Mouse (Mus musculus) CD4-positive helper T cell, adult 2 months (primary cell): ENCODE measurements around the gene Cep170b.

ENCODE experiments used
- DNase-seq: peaks from one replicate; pipeline ENCODE4 v3.0.0-alpha.2; 2012; ENCODE audit warnings: low read depth, missing footprints, low spot score

Gene Cep170b

DNA sequence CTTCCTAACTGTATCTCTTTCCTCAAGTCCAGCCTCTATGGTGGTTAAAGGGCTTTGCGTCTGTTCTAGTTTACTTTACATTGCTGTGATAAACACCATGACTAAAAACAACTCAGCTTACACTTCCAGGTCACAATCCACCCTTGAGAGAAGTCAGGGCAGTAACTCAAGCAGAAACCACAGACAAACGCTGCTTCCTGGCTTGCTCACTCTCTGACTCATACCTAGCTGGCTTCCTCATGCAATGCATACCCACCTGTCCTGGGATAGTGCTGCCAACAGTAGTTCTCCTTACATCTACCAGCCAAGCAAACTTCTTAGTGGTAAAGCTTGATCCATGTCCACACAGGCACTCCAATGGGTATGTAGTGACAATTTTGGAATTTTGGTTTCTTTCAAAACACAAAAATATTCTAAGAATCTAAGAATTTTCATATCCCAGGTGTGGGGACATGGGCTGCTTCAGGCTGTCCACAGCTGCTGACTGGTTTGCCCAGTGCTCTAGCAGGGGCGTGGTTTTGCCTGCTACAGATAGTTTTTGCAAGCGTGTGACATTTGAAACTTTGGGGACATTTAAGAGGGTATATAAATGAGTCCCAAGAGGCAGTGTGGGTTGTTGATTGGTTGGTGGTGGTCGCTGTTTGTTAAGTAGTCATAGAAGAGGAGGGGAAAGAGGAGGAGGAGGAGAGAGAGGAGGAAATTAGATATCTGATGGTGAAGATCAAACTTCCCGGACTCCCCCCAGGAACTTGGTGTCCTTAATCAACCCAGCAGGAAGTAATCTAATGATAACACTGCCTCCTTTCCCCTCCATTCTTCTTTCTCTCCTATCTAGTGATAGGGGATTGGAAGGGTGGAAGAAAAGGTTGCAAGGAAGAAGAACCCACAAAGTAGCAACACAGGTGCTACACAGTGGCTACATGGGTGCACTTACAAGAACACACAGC is 17.6 kb upstream of the Cep170b start:
- peak; percentile 39 for DNase-seq

DNA sequence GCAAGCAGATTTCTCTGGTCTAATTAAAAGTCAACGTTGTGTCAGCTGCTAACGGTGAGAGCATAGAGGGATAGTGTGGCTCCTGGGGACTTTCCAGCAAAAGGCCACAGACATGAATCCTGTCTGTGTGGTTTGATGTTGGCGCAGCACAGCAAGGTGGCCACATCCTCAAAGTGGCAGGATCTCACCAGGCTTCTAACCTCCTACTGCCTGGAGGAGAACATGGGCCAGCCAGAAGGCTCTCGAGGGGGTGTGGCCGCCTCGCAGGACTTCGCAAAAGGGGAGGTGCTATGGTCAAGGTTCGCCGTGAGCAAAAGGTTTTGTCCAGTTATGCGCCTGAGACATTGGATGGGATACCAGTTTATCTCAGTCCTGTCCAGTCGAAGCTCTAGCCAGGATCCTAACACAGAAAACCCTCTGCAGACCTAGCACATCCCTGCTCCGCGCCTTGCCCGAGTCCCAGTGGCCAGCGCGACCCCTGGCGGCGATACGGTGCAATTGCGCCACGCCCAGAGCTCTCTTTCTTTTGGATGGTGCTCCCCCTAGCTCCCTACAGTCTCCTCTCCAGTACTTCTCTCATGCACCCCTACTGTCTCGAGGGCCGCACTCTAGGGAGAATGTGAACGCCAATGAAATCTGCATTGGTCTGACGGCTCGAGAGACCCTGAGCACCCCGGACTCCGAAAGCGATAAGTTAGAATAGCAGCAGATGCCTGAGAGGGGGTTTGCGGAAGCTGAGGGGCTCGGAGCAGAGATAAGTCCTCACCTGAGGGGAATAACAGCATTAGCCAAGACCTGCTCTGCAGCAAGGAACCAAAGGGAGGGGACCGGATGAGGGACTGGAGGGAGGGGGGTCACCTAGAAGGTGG is 13.3 kb upstream of the Cep170b start:
- DNase-seq: peak; percentile 82

DNA sequence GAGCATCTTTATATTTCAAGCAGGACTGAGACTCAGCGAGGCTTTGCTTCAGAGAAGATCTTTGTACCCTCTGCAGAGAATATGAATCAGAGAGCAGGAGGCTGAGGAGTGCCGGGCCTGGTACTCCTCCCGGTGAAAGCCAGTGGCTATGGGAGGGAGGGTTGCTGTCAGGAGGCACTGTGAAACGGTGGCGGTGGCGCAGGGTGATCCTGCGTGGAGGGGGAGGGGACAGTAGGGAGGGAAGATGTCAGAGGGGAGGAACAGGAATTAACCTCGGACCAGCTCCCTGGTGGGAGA is 12.7 kb upstream of the Cep170b start:
- DNase-seq: no peak

DNA sequence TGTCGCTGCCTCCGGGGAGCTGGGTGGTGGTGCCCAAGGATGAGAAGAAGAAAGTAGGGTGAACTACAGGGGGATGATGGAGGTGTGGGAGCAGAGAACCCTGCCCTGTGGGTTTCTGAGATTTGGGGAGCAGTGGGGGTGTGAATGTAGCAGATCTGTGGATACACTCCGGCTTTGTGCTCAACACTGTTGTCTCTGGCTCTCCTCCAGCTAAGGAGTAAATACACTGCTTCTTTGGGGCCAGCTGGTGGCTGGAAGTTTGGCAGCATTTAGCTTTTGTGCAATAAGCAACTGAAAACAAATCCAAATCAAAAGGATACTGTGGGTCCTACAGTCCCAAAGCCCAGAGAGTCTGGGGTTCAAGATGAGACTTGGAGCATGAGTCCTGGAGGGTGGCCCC is 6.3 kb upstream of the Cep170b start:
- DNase-seq: no peak

DNA sequence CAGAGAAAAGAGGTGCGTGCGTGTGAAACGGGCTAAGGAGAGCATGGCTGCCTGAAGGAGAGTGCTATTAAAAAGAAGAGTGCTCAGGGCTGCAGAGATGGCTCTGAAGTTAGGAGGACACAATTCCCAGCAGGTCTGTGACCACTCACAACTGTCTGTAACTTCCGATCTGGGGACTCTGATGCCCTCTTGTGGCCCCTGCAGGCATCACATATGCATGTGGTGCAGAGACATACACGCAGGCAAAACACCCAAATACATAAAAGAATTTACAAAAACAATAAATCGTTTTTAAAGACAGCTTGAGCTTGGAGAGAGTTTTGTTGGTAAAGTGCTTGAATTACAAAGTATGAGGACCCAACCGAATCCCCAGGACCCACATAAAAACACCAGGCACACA is 3.1 kb upstream of the Cep170b start:
- peak; percentile 52 for DNase-seq

DNA sequence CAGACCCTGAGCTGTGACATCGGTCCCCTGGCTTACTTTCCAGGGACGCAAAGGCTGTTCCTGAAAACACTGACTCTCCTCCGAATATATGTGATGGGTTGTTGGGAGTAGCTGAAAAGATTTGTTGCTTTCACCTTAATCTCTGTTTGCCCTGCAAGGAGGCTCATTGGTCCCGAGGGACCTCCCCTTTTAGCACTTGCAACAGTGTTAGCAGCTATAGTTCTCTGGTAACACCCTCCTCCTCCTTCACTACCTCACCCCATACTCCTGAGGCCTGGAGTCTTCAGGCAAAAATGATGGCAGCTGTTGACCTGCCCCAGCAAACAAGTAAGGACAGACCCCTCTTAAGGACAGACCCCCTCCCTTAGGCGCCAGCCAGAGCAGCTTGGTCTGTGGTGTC is 1.3 kb upstream of the Cep170b start:
- DNase-seq: no peak

DNA sequence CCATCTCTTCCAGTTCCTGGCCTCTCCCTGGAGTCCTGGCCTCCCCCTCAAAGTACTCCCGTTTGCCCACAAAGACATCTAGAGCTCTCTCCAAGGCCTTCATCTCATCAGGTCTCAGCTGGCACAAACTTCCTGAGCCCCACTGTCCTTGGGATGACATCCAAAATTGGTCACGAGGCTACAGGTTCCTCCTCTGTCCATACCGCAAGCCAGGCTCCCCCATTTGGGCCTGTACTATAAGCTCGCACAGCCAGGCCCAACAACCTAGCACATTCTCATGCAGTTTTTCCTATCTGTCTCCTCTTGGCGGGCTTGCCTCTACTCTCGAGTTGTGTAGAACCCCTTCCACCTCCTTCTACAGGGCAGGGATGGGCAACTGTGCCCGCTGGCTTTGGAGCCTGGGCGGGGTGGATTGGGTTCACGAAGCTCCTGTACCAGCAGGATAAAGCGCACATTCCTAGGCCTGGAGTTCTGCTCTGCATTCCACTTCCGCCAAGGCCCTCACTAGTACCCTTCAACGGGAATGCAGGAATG is 702 bp downstream of the Cep170b start:
- DNase-seq: no peak

DNA sequence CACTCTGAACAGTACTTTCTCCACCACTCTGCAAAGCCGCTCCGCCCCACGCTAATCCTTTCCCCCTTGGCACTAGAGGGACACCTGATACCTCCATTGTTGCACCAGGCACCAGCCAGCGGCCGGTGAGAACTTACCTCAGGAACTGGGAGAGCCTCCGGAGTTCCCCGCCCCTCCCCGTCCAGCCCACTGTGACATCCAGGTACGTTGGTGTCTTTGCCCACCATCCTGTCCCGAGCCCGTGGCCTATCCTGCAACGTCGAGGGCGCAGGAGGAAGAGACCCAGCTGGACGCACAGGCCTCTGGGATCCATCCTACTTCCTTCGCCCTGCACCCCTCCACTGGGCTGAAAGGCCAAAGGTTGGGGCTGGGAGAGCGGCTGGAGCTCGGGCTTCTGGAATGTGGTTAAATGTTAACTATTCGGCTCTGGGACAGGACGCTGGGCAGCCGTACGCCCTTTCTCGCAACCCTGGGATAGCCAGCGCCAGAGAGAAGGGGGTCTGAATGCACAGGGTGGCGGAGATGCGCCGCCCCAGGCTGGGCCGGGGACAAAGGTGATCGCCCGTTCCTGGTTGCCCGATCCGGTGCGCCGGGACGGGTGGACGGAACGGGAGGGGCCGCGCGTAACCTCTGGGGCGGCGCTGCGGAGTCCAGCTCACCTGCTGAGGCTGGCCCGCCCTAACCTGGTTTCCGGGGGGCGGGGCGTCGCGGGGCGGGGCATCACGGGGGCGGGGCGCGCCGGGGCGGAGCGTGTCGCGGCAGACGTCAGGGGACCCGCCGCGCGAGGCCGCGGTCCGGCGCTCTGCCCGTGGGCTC is 1.4 kb downstream of the Cep170b start:
- peak; percentile 73 for DNase-seq

DNA sequence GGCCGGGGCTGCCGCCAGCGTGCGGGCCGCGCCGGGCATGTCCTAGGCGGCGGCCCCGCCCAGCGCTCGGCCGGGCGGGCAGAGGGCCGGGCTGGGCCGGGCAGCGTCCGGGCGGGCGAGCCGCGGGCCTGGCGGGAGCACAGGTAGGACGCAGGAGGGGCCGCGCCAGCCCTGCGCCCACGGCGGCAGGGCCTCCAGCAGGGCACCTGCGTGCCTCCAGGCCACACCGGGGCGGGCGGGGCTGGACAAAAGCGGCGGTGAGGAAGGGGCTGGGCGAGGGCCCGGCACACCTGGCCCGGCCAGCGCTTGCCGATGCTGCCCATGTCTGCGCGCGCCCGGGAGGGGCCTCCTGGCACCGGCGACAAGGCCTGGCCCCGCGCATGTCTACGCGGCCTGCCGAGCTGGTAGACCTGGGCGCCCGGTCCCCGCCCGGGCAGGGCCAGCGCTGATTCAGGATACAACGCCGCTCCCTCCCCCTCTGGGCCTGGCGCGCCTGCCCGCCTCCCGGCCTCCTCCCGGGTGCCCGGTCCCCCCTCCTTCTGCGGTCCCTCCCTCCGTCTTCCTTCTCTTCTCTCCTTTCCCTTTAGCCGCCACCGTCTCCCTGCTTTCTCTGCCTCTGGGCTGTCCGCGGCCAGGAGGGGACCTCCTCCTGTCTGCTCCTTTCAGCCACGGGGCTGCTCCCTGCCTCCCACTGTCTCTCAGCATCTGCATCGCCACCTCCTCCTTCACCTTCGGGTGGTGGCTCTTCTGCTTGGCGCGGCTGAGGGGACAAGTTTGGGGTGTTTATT is 2.2 kb downstream of the Cep170b start:
- DNase-seq: peak; percentile 59

DNA sequence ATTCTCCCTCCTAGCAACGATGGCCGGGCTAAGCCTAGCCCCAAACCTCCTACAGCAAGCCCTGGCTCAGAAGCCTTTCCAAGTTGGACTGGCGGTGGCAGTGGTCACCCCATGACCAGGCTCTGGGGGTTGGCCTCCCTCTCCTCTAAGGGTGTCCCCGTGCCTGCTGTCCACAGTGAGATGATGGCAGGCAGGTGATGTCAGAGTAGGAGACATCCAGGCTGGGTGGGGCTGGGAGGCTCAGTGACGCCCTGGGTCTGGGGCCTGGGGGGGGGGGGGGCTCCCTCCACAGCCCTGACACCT is 2.7 kb downstream of the Cep170b start:
- no peak for DNase-seq

DNA sequence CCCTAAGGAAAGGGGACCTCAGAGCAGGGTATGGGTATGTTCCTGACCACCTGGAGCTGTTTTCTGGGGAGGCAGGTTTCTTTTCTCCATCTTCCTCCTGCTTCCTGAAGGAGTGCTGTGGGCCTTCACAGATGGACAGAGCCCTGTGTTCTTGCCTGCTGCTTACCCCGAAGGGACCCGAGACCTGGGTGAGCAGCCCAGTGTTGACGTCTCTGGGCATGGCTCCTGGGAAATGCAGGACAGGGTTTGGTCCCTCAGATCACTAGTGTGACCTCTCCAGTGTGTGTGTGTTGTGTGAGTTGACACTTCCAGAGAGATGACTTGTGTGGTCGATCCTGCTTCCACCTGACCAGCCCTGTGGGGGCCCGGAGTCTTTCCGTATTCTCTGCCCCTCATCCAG is 3.2 kb downstream of the Cep170b start:
- DNase-seq: no peak

DNA sequence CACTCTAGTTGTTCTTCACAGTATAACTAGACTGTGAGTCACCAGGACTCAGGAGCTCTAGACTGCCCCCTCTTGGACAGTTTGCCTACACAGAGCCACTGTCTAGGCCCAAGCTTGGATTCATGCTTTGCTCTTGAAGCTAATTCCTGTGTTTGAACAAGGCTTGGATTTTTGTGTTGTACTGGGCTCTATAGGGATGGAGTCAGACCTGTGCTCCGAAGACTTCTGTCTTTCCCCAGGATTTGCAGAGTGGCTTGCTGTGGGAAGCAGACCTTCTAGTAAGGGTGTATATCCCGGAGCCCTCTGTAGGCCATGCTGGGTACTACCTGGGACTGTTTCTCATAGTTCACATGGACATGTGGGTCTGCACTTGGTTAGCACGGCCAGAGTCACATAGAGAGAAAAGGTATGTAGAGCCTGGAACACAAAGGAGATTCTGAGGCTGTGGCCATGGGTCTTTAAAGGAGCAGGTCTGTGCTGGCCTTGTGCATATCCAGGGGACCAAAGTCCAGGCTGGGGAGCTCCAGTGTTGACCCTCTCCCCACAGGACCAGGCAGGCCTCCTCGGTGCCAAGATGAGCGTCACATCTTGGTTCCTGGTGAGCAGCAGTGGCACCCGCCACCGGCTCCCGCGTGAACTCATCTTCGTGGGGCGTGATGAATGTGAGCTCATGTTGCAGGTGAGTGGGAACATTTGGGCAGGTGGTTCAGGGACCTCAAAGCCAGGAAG is 4.0 kb downstream of the Cep170b start:
- peak; percentile 77 for DNase-seq

DNA sequence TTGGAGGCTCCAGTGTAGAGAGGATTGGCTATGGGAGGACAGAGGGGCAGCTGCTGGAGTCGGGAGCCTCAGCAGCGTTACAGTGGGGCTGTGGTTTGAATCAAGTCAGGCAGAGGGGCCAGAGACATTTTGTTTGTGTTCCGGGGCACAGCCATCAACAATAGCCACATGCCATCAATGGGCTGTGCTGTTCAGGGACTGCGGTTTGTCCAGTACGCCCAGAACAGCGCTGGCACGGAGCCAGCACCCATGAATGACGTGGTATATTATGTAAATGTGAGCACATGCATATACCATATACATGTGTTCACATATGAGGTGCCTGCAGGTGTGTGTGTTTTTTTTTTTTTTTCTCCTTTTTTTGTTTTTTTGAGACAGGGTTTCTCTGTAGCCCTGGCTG is 7.5 kb downstream of the Cep170b start:
- no peak for DNase-seq

DNA sequence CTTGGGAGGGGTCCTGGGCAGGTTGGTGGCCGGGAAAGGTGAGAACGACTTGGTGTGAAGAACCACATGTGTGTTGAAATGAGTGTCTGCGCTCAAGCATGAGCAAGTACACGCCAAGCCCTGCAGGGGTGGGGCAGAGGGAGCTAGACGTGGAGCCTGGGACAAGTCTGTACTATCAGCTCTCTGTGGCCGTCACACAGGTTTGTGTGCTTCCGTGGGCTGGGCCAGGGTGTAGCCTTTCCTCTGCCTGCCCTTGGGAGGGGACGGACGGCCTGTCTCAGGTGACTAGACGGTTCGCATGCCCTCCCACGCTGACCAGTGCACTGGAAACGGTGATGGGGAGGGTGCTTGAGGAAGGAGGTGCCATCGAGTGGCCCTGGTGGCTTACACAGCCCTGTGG is 10.6 kb downstream of the Cep170b start:
- no peak for DNase-seq

DNA sequence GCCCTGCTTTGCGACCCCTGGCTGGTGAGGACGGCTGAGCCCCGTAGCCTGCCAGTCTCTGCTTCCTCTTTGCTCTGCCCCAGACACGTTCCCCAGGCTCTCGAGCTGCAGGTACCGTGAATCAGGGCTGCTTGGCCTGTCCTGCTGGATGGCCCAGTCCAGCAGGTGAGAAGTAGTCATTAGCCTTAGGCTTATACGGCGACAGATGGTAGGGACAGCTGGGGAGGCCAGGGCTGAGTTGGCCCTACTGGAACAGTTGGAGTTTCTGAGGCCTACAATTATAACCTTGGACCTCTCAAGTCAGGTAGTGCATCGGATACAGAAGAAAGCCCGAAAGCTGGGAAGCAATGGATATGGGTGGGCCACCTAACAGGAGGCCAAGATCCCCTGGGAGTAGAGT is 12.3 kb downstream of the Cep170b start:
- no peak for DNase-seq

DNA sequence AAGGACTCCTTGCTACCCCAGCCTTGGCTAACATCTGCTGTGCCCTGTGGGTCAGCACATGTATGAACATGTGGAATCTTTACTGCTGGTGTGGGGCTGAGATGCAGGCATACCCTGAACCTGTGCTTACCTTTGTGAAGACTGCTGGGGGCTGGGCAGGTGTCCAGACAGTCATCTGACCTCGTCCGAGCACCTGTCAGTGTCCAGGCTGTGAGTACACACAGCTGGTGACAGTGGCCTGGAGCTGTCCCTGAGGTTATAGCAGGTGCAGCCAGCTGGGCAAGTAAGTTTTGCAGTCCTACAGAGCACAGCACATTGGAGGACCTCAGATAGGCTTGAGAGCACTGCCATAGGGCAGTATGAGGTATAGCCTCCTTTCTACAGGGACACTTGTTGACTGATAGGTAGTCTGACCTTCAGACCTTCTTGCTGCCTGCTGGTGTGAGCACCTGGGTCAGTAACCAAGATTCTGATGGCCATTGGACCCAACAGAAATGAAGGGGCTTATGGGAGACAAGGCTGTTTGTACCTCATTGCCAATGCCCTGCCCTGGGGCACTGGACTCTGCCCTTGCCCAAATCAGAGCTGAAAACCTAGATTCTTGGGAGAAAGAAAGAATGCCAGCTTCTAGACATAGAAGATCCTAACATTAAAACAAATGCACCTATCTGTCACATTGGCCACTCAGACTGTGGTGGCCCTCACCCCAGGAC is 14.0 kb downstream of the Cep170b start:
- DNase-seq: no peak

DNA sequence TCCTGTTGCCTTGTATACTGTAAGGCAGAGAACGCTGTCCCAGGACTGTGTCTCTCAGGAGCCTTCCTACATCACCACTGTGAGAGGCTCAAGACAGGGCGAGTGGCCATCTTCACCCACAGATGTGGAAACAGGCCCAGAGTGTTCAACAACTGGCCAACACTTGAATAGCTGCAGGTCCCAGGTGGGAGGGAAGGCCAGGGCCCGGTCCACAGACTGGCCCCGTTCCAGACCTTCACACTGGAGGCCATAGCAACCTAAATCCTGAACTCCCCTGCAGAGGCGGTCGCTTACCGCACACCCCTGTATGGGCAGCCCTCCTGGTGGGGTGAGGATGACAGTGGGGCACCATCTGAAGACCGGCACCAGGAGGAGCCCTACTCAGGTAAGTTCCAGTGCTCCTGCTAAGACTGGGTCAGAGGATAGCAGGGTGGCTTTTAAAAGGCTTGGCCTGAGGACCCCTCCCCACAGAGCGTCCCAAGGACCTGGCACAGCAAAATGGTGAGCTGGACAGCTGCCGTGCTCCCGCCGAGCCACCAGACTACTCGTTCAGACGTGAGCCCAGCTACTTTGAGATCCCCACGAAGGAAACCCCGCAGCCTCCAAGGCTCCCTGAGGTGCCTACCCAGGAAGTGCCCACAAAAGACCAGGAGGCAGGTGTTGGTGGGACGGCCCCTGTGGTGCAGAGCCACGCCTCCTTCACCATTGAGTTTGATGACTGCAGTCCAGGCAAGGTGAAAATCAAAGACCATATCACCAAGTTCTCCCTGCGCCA is 14.8 kb downstream of the Cep170b start:
- no peak for DNase-seq

DNA sequence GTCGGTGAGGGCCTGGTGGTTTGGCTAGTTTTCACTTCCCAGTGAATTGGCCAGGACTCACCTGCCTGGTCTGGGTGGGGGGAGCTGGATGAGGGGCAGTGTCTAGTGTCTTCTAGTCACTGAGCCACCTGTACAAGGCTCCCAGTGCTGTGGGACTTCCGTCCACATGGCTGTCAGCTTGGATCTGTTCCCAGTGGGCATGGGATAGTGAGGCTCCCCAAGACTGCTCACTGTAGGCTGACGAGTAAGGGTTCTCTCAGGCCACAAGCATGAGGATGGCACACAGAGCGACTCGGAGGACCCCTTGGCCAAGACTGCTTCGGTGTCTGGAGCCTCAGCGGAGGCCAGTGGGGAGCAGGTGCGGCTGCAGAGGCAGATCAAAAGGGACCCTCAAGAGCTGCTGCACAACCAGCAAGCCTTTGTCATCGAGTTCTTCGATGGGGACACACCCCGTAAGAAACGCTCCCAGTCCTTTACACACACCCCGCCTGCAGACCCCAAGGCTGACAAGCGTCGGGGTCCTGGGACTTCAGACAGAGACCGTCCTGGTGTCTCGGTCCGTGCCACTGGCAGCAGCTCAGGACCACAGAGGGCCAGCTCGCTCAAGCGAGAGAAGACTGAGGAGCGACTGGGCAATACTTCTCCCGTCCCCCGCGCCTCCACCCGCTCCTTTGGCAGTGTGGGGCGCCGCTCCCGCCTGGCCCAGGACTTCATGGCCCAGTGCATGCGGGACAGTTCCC is 15.8 kb downstream of the Cep170b start:
- no peak for DNase-seq

DNA sequence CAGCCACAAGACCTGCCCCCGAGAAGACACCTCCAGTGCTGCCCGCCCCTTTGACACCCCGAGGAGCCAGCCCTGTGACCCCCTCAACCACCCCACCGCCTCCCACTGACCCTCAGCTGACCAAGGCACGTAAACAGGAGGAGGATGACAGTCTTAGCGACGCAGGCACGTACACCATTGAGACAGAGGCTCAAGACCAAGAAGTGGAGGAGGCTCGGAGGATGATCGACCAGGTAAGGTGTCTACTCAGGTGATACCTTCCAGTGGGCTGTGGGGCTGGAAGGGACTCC is 16.3 kb downstream of the Cep170b start:
- DNase-seq: no peak
